Mouse (Mus musculus) 416B (cell line): ENCODE measurements around the gene Naif1.
A peak's percentile ranks its signal among the peaks of the same experiment; 100 is the strongest.

Experiments used
- DNase-seq: peaks from one replicate; pipeline ENCODE4 v3.0.0; 2011; ENCODE audit warnings: low read depth

Naif1 gene

GRCm38 (mm10) chr2:32449761-32450754 lies at the start of gene Naif1:
Gene Naif1 (plus strand): TSS chr2:32450457.
- no peak for DNase-seq

GRCm38 (mm10) chr2:32404663-32405062 lies 45.6 kb upstream of the Naif1 start:
- peak; percentile 97 for DNase-seq

- no peak for DNase-seq
Observed at GRCm38 (mm10) chr2:32407144-32407824, 43.0 kb upstream of the Naif1 start.

GRCm38 (mm10) chr2:32408429-32409424 lies 41.5 kb upstream of the Naif1 start:
- no peak for DNase-seq

- no peak for DNase-seq
Observed at GRCm38 (mm10) chr2:32411407-32411806, 38.9 kb upstream of the Naif1 start.

- no peak for DNase-seq
Observed at GRCm38 (mm10) chr2:32412742-32413531, 37.3 kb upstream of the Naif1 start.

- DNase-seq: no peak
Observed at GRCm38 (mm10) chr2:32413936-32414335, 36.3 kb upstream of the Naif1 start.

- DNase-seq: no peak
Observed at GRCm38 (mm10) chr2:32415801-32416200, 34.5 kb upstream of the Naif1 start.

- DNase-seq: no peak
Observed at GRCm38 (mm10) chr2:32416556-32416955, 33.7 kb upstream of the Naif1 start.

- DNase-seq: no peak
Observed at GRCm38 (mm10) chr2:32417486-32417885, 32.8 kb upstream of the Naif1 start.

- DNase-seq: no peak
Observed at GRCm38 (mm10) chr2:32418430-32419151, 31.7 kb upstream of the Naif1 start.

- peak; percentile 20 for DNase-seq
Observed at GRCm38 (mm10) chr2:32419359-32419758, 30.9 kb upstream of the Naif1 start.

- DNase-seq: no peak
Observed at GRCm38 (mm10) chr2:32420066-32420608, 30.1 kb upstream of the Naif1 start.

- no peak for DNase-seq
Observed at GRCm38 (mm10) chr2:32420647-32421046, 29.6 kb upstream of the Naif1 start.

GRCm38 (mm10) chr2:32421851-32422251 lies 28.4 kb upstream of the Naif1 start:
- no peak for DNase-seq

- DNase-seq: peak; percentile 94
Observed at GRCm38 (mm10) chr2:32423481-32424331, 26.6 kb upstream of the Naif1 start.

- no peak for DNase-seq
Observed at GRCm38 (mm10) chr2:32424796-32425195, 25.5 kb upstream of the Naif1 start.

- no peak for DNase-seq
Observed at GRCm38 (mm10) chr2:32425568-32425967, 24.7 kb upstream of the Naif1 start.

GRCm38 (mm10) chr2:32426141-32426540 lies 24.1 kb upstream of the Naif1 start:
- DNase-seq: no peak
